Mouse (Mus musculus) brain, embryonic 14.5 days (tissue): ENCODE data around the gene Amph.

Experiments
- CTCF ChIP-seq: fragments of 200-500 bp; IDR thresholded peaks from 2 replicates; pipeline ENCODE4 v1.5.1; 2012; ENCODE audit warnings: inconsistent platforms, mild to moderate bottlenecking, moderate library complexity, borderline replicate concordance; ENCODE audit not compliant: insufficient read depth, insufficient read length; ENCODE audit errors: extremely low read depth
- POLR2A ChIP-seq: fragments of 200-500 bp; IDR thresholded peaks from 2 replicates; pipeline ENCODE4 v1.6.1; 2012; ENCODE audit warnings: mild to moderate bottlenecking, inconsistent platforms, borderline replicate concordance; ENCODE audit not compliant: poor library complexity, insufficient read depth, insufficient read length, severe bottlenecking; ENCODE audit errors: extremely low read depth

DNA sequence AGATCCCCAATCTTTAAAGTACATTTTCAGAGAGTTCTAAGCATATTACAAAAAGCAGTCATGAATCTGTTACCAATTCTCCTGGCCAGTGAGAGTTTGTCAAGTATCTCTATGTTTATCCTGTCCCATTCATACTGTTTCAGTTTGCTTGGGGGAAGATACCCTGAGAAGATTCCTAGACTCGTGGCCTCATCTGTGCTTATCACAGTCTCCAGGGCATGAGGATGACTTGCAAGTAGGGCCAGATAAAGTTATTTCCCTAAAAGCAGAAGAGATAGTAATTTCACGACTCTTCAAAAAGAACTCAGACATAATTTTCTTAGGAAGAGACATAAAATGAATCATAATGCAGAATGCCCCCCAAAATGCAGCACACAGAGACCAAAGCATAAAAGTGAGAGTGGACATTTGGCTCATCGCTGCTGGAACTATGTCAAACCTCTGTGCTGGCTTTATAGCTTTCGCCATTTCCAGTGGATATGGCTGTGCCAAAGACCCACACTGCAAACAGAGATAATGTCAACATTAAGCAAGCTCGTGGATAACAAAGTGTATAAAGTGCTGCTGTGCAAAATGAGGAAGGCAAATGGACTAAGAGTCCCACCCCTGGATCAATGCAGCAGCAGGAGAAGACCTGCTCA lies 179.0 kb downstream of the Amph start:
- no peak for TF ChIP-seq CTCF
- TF ChIP-seq POLR2A = no peak
